Mouse (Mus musculus) embryonic fibroblast, embryonic 13.5 days (primary cell): Measurements from ENCODE around the gene Acaa1b.

Experiments used
- CTCF ChIP-seq: IDR thresholded peaks from 2 replicates; pipeline ENCODE4 v1.5.1; 2011; ENCODE audit warnings: mild to moderate bottlenecking, control low read depth, low read length, moderate library complexity, borderline replicate concordance; ENCODE audit not compliant: insufficient read depth
- POLR2A ChIP-seq: IDR thresholded peaks from 2 replicates; pipeline ENCODE4 v1.6.1; 2011; ENCODE audit warnings: low read depth, mild to moderate bottlenecking, control low read depth, low read length, moderate library complexity

DNA sequence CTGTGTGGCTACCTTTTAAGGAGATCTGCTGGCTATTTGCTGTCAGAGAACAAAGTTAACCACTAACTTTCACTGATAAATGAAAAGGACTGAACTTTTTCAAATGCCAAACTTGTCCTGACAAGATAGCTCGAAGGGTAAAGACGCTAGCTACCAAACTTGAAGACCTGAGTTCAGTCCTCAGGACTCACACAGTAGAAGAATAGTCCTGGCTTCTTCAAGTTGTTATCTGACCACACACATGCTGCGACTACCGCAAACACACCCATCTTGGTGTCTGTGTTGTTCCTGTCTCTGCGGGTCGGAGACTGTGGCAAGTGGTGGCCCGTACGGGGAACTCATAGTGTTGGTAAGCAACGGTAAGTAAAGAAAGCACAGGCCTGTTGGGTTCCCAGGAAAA, 46.7 kb upstream of the Acaa1b start:
- TF ChIP-seq CTCF = no peak
- no peak for TF ChIP-seq POLR2A
